Comparison of ENCODE assay signal across 29 mouse cellular contexts in the genomic region with DNA sequence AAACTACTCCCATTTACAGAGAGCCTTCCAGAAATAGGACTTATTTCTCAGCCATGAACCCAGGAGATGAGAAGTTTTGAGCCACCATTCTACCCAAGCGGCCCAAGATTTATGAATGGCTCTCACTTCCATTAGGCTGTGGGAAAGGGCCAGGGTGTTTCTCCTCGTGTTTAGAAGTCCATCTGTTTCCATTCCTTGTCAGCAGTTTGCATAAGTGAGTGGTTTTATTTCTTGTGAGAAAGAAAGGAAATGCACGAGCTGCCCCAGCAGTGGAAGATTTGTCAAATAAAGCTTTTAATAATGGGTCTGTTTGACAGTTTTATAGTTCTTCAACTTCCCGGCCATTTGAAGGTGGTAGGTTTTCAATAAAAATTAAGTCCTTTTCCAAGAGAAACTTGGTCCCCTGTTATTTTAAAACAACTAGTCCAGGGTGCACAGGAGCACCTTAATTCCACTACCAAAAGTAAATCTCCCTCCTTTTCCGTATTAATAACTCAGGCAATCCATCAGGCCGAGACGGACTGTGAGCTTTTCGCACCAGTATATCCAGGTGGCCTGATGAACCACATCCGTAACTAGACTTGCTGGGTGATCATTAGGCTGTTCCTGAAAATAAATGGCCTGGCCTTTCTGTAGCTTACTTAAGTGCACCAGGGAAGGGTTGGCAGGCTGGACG.
DNase-seq lines count a peak whose midpoint lies in the region; ATAC-seq lines count a peak whose summit lies in the region.
"Had no signal": no experiment of that assay in that cellular context is flagged by ENCODE, and none has a peak within 500 bp of the region (broad histone marks: within the 10 kb centered on the region; RNA-seq: fewer than 3 reads in every experiment).

No protein-coding gene starts in this region.

- ATAC-seq in kidney, embryonic 16.5 days (ENCODE audit: low FRiP score, low TSS enrichment), result peak; percentile 63; the same call in 1 of the 2 replicates
- ATAC-seq in limb, embryonic 12.5 days (ENCODE audit: insufficient number of reproducible peaks, insufficient read depth, low FRiP score, low TSS enrichment, low read depth), result peak; percentile 73
- no peak for ATAC-seq in midbrain, embryonic 16.5 days
- ATAC-seq: activated CD4-positive, CD25-positive, alpha-beta regulatory T cell, adult 4 months; forebrain, embryonic 13.5 days; intestine, postnatal 0 days had no signal

- H3K27ac ChIP-seq in kidney, embryonic 16.5 days (ENCODE audit: low read length), result no peak overlapping the region
- no peak overlapping the region for H3K27ac ChIP-seq in limb, embryonic 12.5 days
- H3K27ac ChIP-seq in midbrain, embryonic 16.5 days (ENCODE audit: low read length), result no peak overlapping the region
- H3K27ac ChIP-seq: embryonic facial prominence, embryonic 10.5 days; embryonic facial prominence, embryonic 15.5 days; forebrain, embryonic 13.5 days; hindbrain, embryonic 13.5 days; midbrain, embryonic 12.5 days had no signal

- H3K4me3 ChIP-seq in kidney, embryonic 16.5 days (ENCODE audit: low read length), result no peak overlapping the region
- no peak overlapping the region for H3K4me3 ChIP-seq in limb, embryonic 12.5 days (replicated peaks)
- H3K4me3 ChIP-seq in midbrain, embryonic 16.5 days (ENCODE audit: low read depth, low read length), result no peak overlapping the region
- H3K4me3 ChIP-seq: embryonic facial prominence, embryonic 10.5 days; embryonic facial prominence, embryonic 15.5 days; forebrain, embryonic 13.5 days; hindbrain, embryonic 13.5 days; midbrain, embryonic 12.5 days had no signal

- no peak overlapping the region for H3K4me2 ChIP-seq in kidney, embryonic 16.5 days (replicated peaks; ENCODE audit: low read depth, low read length)
- H3K4me2 ChIP-seq in limb, embryonic 12.5 days, result no peak overlapping the region
- no peak overlapping the region for H3K4me2 ChIP-seq in midbrain, embryonic 16.5 days (ENCODE audit: low read length)
- H3K4me2 ChIP-seq: embryonic facial prominence, embryonic 15.5 days; forebrain, embryonic 13.5 days; heart, embryonic 11.5 days; hindbrain, embryonic 13.5 days; liver, embryonic 11.5 days; midbrain, embryonic 12.5 days had no signal

- peak; percentile 26 for DNase-seq in embryo, embryonic 10.5 days (ENCODE audit: low spot score)
- DNase-seq in embryo, embryonic 10 days (ENCODE audit: low spot score), result no peak
- no peak for DNase-seq in kidney, adult 9 months
- DNase-seq in embryo, embryonic 11.5 days (ENCODE audit: low read depth, low spot score), result peak; percentile 16
- no peak for DNase-seq in layer of hippocampus, adult 8-10 months (ENCODE audit: low spot score in 2 of 2)
- DNase-seq: adrenal gland, adult 2 months; adrenal gland, postnatal 36 days; cerebellum, adult 2 months; cerebellum, postnatal 25 days; gastrocnemius, postnatal 25 days; heart, adult 18-20 months; heart, postnatal 4 days; layer of hippocampus, postnatal 36 days; left cerebral cortex, postnatal 4 days; lung, postnatal 36 days; thymus, adult 2 months; thymus, postnatal 36 days had no signal

- no peaks in the 10 kb centered on the region for H3K27me3 ChIP-seq in kidney, embryonic 16.5 days (ENCODE audit: insufficient read depth, low read length)
- H3K27me3 ChIP-seq in limb, embryonic 12.5 days, result no peaks in the 10 kb centered on the region
- H3K27me3 ChIP-seq in midbrain, embryonic 16.5 days (ENCODE audit: control insufficient read depth, insufficient read depth, low read depth, low read length), result no peaks in the 10 kb centered on the region
- H3K27me3 ChIP-seq: embryonic facial prominence, embryonic 15.5 days; forebrain, embryonic 13.5 days; hindbrain, embryonic 13.5 days; midbrain, embryonic 12.5 days had no signal

- H3K4me1 ChIP-seq in kidney, embryonic 16.5 days (ENCODE audit: insufficient read depth, low read length), result peaks cover 4% of the 10 kb centered on the region; the same call in 1 of the 2 replicates
- peaks cover 17% of the 10 kb centered on the region for H3K4me1 ChIP-seq in limb, embryonic 12.5 days (replicated peaks)
- H3K4me1 ChIP-seq in midbrain, embryonic 16.5 days (ENCODE audit: control insufficient read depth, insufficient read depth, low read length), result no peaks in the 10 kb centered on the region
- H3K4me1 ChIP-seq: embryonic facial prominence, embryonic 10.5 days; embryonic facial prominence, embryonic 15.5 days; forebrain, embryonic 13.5 days; midbrain, embryonic 12.5 days had no signal

- no peaks in the 10 kb centered on the region for H3K36me3 ChIP-seq in kidney, embryonic 16.5 days (ENCODE audit: insufficient read depth, low read length)
- H3K36me3 ChIP-seq in limb, embryonic 12.5 days, result no peaks in the 10 kb centered on the region
- no peaks in the 10 kb centered on the region for H3K36me3 ChIP-seq in midbrain, embryonic 16.5 days (ENCODE audit: control insufficient read depth, insufficient read depth, low read length)
- H3K36me3 ChIP-seq: embryonic facial prominence, embryonic 10.5 days; embryonic facial prominence, embryonic 15.5 days; hindbrain, embryonic 13.5 days; midbrain, embryonic 12.5 days had no signal

- H3K9ac ChIP-seq in kidney, embryonic 16.5 days (replicated peaks; ENCODE audit: low read length), result no peak overlapping the region
- no peak overlapping the region for H3K9ac ChIP-seq in limb, embryonic 12.5 days (replicated peaks)
- H3K9ac ChIP-seq in midbrain, embryonic 16.5 days (ENCODE audit: low read depth, low read length), result no peak overlapping the region
- H3K9ac ChIP-seq: embryonic facial prominence, embryonic 15.5 days; forebrain, embryonic 13.5 days; hindbrain, embryonic 13.5 days; midbrain, embryonic 12.5 days had no signal

- WGBS in kidney, embryonic 16.5 days, result 20% methylated on average over 10 of the region's 10 CpGs
- WGBS in limb, embryonic 12.5 days, result 11% methylated on average over 10 of the region's 10 CpGs
- 87% methylated on average over 10 of the region's 10 CpGs for WGBS in midbrain, embryonic 16.5 days

- H3K9me3 ChIP-seq in kidney, embryonic 16.5 days (ENCODE audit: low read length), result peaks cover 5% of the 10 kb centered on the region; the same call in 1 of the 2 replicates
- no peaks in the 10 kb centered on the region for H3K9me3 ChIP-seq in limb, embryonic 12.5 days
- H3K9me3 ChIP-seq in midbrain, embryonic 16.5 days (replicated peaks; ENCODE audit: control insufficient read depth, low read length, poor library complexity, severe bottlenecking), result no peaks in the 10 kb centered on the region
- H3K9me3 ChIP-seq: embryonic facial prominence, embryonic 10.5 days; embryonic facial prominence, embryonic 15.5 days; forebrain, embryonic 13.5 days; hindbrain, embryonic 13.5 days; midbrain, embryonic 12.5 days had no signal

Comparison
In these comparisons a context has a peak if more than half of its experiments do, and no peak if none do; other contexts are left out.
1. DNase-seq: peak in embryo, embryonic 10.5 days (single experiment) and embryo, embryonic 11.5 days (single experiment); none in embryo, embryonic 10 days (single experiment), kidney, adult 9 months (single experiment) and layer of hippocampus, adult 8-10 months (0 of 2).